Mouse (Mus musculus): ENCODE measurements around the gene Nle1. TPM values are rescaled to one million over a fixed set of nuclear protein-coding genes. Genes with fewer than 3 reads are reported as not detected.

The Nle1 gene
- polyA plus RNA-seq, 1 experiment from 2014 or later = 32.0 TPM

Other genes with a start within 250 kb of the Nle1 start
- 0.23 and 0.28 TPM in 2 replicates for gene Cct6b, start 144.1 kb downstream of the Nle1 start, polyA plus RNA-seq (2015; fragmentation: Nextera tagmentation; extraction: Ambion mirVana)
- gene Zfp830, start 144.1 kb downstream of the Nle1 start, polyA plus RNA-seq (2015; fragmentation: Nextera tagmentation; extraction: Ambion mirVana) = 32.4 and 36.4 TPM in 2 replicates
- gene Lig3, start 127.3 kb downstream of the Nle1 start, polyA plus RNA-seq (2015; fragmentation: Nextera tagmentation; extraction: Ambion mirVana) = 33.7 and 35.1 TPM in 2 replicates
- 8.7 and 10.0 TPM in 2 replicates for gene Rffl, start 37.2 kb downstream of the Nle1 start, polyA plus RNA-seq (2015; fragmentation: Nextera tagmentation; extraction: Ambion mirVana)
- gene Rad51d, start 17.8 kb downstream of the Nle1 start, polyA plus RNA-seq (2015; fragmentation: Nextera tagmentation; extraction: Ambion mirVana) = 13.5 and 14.2 TPM in 2 replicates
- gene Fndc8, start 16.3 kb downstream of the Nle1 start, polyA plus RNA-seq (2015; fragmentation: Nextera tagmentation; extraction: Ambion mirVana) = 0.23 and 0.60 TPM in 2 replicates
- 1.0 and 1.3 TPM in 2 replicates for gene Unc45b, start 2.1 kb upstream of the Nle1 start, polyA plus RNA-seq (2015; fragmentation: Nextera tagmentation; extraction: Ambion mirVana)
- gene Slfn5, start 42.9 kb upstream of the Nle1 start, polyA plus RNA-seq (2015; fragmentation: Nextera tagmentation; extraction: Ambion mirVana) = 0.85 and 1.1 TPM in 2 replicates
- 5.1 and 5.4 TPM in 2 replicates for gene Slfn9, start 83.4 kb upstream of the Nle1 start, polyA plus RNA-seq (2015; fragmentation: Nextera tagmentation; extraction: Ambion mirVana)
- 0.14 and 0.18 TPM in 2 replicates for gene Slfn8, start 112.4 kb upstream of the Nle1 start, polyA plus RNA-seq (2015; fragmentation: Nextera tagmentation; extraction: Ambion mirVana)
- gene Slfn2, start 156.7 kb upstream of the Nle1 start, polyA plus RNA-seq (2015; fragmentation: Nextera tagmentation; extraction: Ambion mirVana) = 0.83 TPM in 2 replicates
- gene Slfn1, start 208.4 kb upstream of the Nle1 start, polyA plus RNA-seq (2015; fragmentation: Nextera tagmentation; extraction: Ambion mirVana) = 0.09 TPM in 1 of 2 replicates, not detected in the other